Mouse (Mus musculus) heart, postnatal 25 days (tissue): ENCODE data around the gene Cyfip2. TPM values are rescaled to one million over a fixed set of nuclear protein-coding genes. Genes with fewer than 3 reads are reported as not detected.

Source experiments
- DNase-seq: peaks from one replicate; pipeline ENCODE4 v3.0.0; 2022; ENCODE audit warnings: low spot score
- intact Hi-C: fragments of 180-260 bp; cut with DNase I; formaldehyde crosslinking; loops from one replicate; pipeline ENCODE4 v1.15.1; 2025
- total RNA-seq, 2 experiments: library from RNA; stranded (reverse); gene quantifications; 2 replicates each; pipeline ENCODE4 v1.2.3; 2021

The Cyfip2 gene
- total RNA-seq, 2 experiments from 2014 or later: 54.1 to 55.3 TPM

GRCm38 (mm10) chr11:46245926-46246325 lies 66.7 kb downstream of the Cyfip2 start:
- intact Hi-C loops: no loop called here
- no peak for DNase-seq

GRCm38 (mm10) chr11:46244731-46245604 lies 67.7 kb downstream of the Cyfip2 start:
- intact Hi-C loops: no loop called here
- DNase-seq: no peak

- intact Hi-C loops: no loop called here
Measured at GRCm38 (mm10) chr11:46241985-46242384, 70.7 kb downstream of the Cyfip2 start.

GRCm38 (mm10) chr11:46241150-46241673 lies 71.4 kb downstream of the Cyfip2 start:
- no peak for DNase-seq
- intact Hi-C loops: no loop called here

More at GRCm38 (mm10) chr11:46241985-46242384, 70.7 kb downstream of the Cyfip2 start:
- DNase-seq: no peak

GRCm38 (mm10) chr11:46236976-46237375 lies 75.7 kb downstream of the Cyfip2 start:
- DNase-seq: no peak

GRCm38 (mm10) chr11:46235334-46235733 lies 77.3 kb downstream of the Cyfip2 start, which contains the start of gene Fndc9:
TSS of gene Fndc9 (plus strand) at chr11:46235531.
- DNase-seq: no peak
- intact Hi-C loops: no loop called here

More at GRCm38 (mm10) chr11:46236976-46237375, 75.7 kb downstream of the Cyfip2 start:
- intact Hi-C loops: no loop called here

GRCm38 (mm10) chr11:46233966-46234365 lies 78.7 kb downstream of the Cyfip2 start:
- no peak for DNase-seq
- intact Hi-C loops: no loop called here

GRCm38 (mm10) chr11:46232803-46233202 lies 79.9 kb downstream of the Cyfip2 start:
- intact Hi-C loops: no loop called here
- DNase-seq: no peak

GRCm38 (mm10) chr11:46230184-46230583 lies 82.5 kb downstream of the Cyfip2 start:
- no peak for DNase-seq
- intact Hi-C loops: no loop called here

GRCm38 (mm10) chr11:46225345-46225744 lies 87.3 kb downstream of the Cyfip2 start:
- DNase-seq: no peak
- intact Hi-C loops: no loop called here

GRCm38 (mm10) chr11:46223575-46223974 lies 89.1 kb downstream of the Cyfip2 start:
- intact Hi-C loops: no loop called here
- DNase-seq: no peak

GRCm38 (mm10) chr11:46220211-46220610 lies 92.4 kb downstream of the Cyfip2 start:
- no peak for DNase-seq
- intact Hi-C loops: no loop called here

- no peak for DNase-seq
- intact Hi-C loops: loop anchor here (5.0 kb wide), 3 partner anchors 202 to 277 kb away; partner anchors contain the start of genes Lsm11 and Thg1l
Measured at GRCm38 (mm10) chr11:46219380-46219779, 93.3 kb downstream of the Cyfip2 start.

GRCm38 (mm10) chr11:46218584-46218983 lies 94.1 kb downstream of the Cyfip2 start:
- DNase-seq: no peak
- intact Hi-C loops: loop anchor here (5.0 kb wide), 3 partner anchors 201 to 276 kb away; partner anchors contain the start of genes Lsm11 and Thg1l

GRCm38 (mm10) chr11:46217686-46218085 lies 95.0 kb downstream of the Cyfip2 start:
- intact Hi-C loops: loop anchor here (5.0 kb wide), 3 partner anchors 200 to 275 kb away; partner anchors contain the start of genes Lsm11 and Thg1l
- DNase-seq: no peak

- intact Hi-C loops: loop anchor here (5.0 kb wide), 3 partner anchors 199 to 274 kb away; partner anchors contain the start of genes Lsm11 and Thg1l
- DNase-seq: no peak
Measured at GRCm38 (mm10) chr11:46216669-46217068, 96.0 kb downstream of the Cyfip2 start.

GRCm38 (mm10) chr11:46215354-46215753 lies 97.3 kb downstream of the Cyfip2 start:
- DNase-seq: peak; percentile 15
- intact Hi-C loops: loop anchor here (2.0 to 5.0 kb wide), 5 partner anchors 87 to 273 kb away; partner anchors contain the start of genes Gm12166, Lsm11 and Thg1l

GRCm38 (mm10) chr11:46214368-46215230 lies 98.1 kb downstream of the Cyfip2 start:
- no peak for DNase-seq
- intact Hi-C loops: loop anchor here (2.0 to 5.0 kb wide), 5 partner anchors 86 to 272 kb away; partner anchors contain the start of genes Gm12166, Lsm11 and Thg1l

- intact Hi-C loops: loop anchor here (2.0 kb wide), 2 partner anchors 85 to 161 kb away; partner anchors contain the start of gene Gm12166
- DNase-seq: no peak
Measured at GRCm38 (mm10) chr11:46213844-46214243, 98.8 kb downstream of the Cyfip2 start.

- no peak for DNase-seq
- intact Hi-C loops: no loop called here
Measured at GRCm38 (mm10) chr11:46211858-46212257, 100.8 kb downstream of the Cyfip2 start.
